Mouse (Mus musculus) retina, adult 2 months (tissue): ENCODE data around the gene Fbxo6.
"Not testable (repeated sequence)": the region's sequence is repeated elsewhere in the genome, so short reads cannot be mapped to it uniquely, and the experiment has no call there.

Source experiments
- DNase-seq: peaks from one replicate; pipeline ENCODE4 v3.0.0-alpha.2; 2012; ENCODE audit warnings: low read depth, low spot score

The Fbxo6 gene

DNA sequence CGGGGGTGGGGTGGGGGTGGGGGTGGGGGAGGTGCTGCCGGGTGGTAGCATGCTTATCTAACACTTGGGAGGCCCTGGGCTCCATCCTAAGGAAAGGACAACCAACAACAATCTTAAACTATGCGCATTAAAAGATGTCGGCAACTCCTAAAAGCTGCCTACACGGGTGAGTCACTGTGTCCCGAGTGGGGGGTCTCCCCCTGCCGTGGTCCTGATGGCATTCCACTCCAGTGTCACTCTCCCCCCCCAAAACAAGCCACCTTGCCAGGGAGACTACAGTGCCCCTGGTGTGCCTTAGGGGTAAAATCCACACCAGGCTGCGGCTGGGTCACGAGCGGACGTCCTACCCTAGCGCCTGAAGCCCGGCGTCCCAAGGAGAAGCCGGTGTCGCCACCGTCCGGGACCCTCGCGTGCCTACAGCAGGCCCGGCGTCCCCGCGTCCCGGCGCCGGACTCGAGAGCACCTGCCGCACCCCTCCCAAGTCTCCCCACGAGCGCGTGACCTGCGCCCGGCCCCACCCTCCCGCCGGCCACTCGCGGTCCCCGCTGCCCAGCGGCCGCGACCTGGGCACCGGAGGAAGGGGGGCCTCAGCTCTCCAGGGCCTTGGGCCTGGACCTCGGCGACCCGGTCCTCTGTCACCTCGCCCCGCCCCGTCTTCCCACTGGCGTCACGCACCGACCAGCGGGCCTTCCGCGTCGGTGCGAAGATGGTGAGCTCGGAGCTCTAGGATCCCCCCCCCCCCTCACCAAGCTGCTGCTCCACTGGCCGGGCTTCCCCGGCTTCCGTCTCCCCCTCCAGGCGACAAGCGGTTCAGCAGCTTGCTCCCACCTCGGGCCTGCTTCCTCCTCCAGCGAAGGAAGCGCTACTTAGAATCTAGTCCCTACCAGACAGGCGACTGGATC, at the start of gene Fbxo6:
Gene Fbxo6, minus strand, starts transcription at position 874 of the 902 bp plus-strand sequence.
- DNase-seq: peak; percentile 71

DNA sequence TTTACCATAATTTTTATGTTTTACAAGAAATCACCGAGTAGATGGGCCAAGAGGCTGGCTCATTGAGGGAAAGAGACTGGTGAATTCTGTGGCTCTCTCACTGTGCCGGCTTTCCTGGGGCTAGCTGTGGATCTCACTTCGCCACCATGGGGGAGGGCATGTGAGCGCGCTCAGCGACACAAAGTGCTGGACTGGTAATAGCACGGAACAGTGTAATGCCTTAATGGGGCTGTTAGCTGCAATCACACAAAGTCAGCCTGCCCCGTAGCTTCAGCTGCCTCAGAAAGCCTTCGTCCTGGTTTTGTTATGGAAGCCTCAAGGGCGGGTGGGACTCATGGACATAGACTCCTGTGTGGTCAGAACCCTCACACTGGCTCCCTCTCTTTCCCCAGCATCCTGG, 46.8 kb upstream of the Fbxo6 start:
- DNase-seq: no peak

DNA sequence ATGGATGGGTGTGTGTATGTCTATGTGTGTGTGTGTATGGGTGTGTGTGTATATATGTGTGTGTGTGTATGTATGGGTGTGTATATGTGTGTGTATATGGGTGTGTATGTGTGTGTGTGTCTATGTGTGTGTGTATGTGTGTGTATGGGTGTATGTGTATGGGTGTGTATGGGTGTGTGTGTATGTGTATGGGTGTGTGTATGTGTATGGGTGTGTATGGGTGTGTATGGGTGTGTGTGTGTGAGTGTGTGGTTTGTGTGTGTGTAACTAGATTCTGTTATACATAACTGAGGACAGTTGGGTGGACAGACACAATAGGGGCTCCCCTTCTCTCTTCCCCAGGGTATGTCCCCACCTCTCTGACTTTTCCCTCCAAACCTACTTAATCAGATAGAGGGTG, 42.5 kb upstream of the Fbxo6 start:
- DNase-seq: no peak

DNA sequence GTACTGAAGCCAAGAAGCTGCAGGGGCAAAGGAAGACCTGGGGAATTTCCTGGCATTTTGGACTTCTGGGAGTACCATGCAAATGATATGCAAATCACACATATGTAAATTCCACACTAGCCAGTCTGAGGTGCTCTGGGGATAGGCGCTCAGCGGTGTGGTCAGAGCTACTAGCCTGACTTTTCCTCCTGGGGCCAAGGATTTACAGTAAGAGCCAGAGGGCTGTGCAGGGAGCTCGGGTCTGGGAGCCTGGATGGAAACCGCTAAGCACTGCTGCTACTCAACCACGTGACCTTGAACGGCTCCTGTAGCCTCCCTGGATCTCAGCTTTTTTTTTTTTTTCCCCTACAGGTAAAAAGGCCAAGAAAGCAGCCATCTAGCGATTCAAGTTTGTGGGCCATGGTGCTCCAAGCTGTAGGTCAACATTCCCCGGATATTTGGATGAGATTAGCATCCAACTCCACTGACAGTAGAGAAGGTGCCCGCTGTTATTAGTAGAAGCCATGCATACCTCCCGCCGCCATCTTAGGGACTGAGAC, 40.8 kb upstream of the Fbxo6 start:
- DNase-seq: no peak

DNA sequence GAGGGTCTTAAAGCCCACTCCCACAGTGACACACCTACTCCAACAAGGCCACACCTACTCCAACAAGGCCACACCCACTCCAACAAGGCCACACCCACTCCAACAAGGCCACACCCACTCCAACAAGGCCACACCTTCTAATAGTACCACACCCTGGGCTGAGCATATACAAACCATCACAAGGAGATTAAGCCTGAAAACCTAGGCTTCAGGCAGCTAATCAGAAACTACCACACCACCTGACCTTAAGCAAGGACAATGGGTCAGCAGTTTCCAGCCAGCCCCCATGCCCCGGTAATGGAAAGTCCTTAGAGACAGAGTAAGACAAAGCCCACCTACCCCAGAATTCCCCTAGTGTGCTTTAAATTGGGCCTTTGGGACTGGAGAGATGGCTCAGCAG, 36.8 kb upstream of the Fbxo6 start:
- DNase-seq: not testable (repeated sequence)

DNA sequence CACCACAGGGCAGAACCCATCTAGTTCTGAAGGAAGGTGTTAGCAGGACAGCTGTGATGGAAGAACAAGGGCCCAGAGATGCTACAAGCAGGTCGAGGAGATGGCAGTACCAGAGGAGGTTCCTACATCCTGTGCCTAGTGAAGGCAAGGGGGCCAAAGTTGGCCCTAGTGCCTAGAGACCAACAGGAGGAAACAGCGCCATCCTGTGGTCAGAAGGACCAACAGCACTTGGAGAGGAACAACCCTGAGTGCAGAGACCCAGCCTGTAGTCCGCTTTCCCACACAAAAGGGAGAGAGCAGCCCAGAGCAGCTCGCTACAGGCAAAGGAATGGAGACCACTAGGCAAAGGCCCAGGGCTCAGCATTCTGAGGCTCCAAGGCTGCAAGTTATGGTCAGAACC, 33.9 kb upstream of the Fbxo6 start:
- no peak for DNase-seq

DNA sequence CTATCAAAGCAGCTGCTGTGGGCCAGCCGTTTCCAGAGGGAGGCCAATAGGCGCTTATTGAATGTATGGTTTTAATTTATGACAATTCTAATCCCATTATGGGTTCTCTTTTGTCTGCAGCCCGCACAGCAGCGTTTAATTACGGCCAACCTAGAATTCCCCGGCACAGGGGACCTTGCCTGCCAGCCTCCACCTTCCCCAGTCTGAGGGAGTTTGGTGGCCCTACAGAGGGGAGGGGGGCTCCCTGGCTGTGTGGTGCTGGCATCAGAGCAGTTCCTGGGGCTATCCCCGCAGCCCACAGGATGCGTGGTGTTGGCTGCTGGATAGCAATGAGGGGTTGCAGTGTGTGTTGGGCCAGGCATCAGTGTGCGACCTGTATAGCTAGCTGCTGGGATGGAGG, 32.6 kb upstream of the Fbxo6 start:
- no peak for DNase-seq

DNA sequence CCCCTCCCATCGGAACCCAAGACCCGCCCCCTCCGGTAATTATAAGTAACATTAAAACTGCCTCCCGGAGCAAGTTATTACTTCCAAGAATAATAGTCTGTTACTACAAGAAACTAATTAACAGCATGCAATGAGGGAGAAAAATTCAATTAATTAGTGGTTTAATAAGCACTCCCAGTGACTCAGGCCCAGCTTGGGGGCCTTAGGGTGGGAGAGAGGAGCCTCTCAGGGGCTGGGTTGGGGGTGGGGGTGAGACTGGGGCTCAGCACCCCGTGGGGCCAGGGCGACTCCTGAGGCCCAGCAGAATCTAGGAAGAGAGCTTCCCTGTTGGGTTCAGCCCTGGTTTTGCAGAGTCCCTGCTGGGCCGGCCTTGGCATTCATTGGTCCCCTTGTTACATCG, 30.4 kb upstream of the Fbxo6 start:
- DNase-seq: no peak

DNA sequence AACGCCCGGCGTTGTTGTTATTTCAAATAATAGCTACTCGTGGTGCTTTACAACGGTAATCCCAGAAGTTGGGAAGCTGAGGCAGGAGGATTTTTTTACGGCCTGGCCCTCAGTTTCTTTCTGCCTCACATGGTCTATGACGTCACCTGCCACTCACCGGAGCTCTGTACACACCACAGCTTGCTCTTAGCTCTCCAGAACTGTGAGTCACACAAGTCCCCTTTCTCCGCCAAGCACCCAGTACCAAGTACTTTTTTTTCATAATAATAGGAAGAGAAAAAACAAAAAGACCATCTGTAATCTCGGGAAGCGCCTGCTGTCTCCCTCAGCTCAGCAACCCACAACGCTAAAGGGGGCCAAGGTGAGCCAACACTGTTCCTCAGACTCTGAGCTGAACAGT, 29.5 kb upstream of the Fbxo6 start:
- no peak for DNase-seq

DNA sequence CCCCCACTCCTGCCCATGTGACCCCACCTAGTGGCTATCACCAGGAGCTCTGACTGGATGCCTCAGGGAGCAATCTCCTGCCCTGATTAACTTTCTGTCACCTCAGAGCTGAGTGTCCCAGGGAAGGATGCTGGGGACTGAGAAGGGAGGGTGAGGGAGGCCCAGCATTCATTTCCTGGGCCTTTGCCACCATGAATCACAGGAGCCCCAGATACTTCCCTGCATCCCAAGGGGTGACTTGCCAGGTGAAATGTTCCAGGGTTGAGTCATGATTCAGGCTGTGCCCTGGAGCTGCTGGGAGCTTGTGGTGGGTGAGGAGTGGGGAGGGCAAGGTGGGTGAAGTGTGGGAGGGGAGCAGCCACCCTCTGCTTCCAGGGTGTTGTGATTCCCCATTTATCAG, 25.8 kb upstream of the Fbxo6 start:
- DNase-seq: no peak

DNA sequence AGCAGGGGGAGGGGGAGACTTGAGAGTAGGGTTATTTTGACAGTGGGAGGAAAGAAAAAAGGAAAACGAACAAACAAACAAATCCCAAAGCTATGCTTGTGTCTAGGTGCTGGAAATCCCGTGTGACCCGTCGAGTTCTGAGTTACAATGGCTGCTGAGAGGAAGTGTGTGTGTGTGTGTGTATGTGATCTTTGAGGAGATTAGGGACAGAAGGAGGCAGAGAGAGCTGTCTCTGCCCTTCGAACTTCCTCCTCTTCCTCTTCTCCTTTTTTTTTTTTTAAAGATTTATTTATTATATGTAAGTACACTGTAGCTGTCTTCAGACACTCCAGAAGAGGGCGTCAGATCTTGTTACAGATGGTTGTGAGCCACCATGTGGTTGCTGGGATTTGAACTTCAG, 24.7 kb upstream of the Fbxo6 start:
- not testable (repeated sequence) for DNase-seq

DNA sequence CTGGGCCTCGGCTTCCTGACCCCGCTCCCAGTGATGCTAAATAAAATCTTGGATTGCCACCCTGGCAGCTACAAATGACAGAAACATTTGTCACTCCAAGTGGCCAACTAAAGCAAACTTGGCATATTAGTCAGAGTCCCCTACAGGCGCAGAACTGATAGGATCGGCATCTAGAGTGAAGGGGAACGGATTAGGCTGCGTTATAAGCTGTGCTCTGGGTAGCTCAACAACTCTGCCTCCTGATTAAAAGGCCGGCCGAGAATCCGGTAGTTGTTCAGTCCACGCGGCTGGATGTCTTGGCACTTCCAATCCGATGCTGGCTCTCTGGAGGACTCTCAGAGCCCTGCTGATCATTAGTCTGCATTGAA, 22.5 kb upstream of the Fbxo6 start:
- DNase-seq: no peak

DNA sequence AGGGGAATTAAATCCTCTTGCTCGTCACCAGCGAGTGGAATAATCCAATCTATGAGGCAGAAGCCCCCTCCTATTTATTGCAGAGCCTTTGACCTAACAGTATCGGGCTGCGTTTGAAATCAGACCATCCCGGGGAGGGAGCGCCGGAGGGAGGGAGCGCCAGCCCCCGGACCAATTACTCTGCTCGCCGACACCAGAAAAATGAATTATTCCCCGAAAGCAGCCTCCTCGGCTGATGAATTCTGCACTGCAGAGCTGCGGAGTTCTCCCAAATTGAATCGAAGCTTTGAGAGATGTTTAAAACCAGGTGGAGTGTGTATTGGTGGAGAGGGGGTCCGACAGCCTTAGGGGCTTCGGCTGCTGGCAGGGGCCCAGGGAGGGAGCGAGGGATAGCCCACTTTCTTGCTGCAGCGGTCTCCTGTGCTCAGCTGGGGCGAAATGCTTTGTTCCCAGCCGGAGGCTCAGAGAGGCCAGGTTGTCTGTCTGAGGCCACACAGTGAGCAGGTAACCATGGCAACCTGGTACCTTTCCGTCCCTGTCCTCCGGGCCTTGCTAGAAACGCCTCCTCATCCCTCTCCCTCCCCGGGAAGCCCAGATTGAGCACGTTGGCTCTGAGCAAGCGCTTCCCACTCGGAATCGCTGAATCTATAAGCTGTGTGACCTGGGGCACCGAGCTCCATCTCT, 22.0 kb upstream of the Fbxo6 start:
- no peak for DNase-seq

DNA sequence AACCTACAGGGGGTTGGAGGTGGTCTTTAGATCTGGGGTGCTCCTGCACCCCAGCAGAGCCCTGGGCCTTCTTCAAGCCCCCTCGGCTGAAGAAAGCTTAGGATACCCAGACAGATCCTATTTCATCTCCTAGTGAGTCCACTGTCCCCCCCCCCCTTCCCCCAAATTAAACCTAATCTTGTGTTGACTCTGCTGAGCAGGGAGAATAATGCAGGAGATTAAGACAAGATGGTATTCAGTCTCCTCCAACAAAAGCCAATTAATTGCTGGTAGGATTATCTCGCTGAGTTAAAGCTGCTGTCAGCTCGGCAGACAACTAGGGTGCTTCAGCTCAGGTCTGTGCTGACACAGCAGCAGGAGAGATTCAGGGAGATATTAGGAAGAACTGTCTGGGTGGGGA, 19.3 kb upstream of the Fbxo6 start:
- peak; percentile 69 for DNase-seq

DNA sequence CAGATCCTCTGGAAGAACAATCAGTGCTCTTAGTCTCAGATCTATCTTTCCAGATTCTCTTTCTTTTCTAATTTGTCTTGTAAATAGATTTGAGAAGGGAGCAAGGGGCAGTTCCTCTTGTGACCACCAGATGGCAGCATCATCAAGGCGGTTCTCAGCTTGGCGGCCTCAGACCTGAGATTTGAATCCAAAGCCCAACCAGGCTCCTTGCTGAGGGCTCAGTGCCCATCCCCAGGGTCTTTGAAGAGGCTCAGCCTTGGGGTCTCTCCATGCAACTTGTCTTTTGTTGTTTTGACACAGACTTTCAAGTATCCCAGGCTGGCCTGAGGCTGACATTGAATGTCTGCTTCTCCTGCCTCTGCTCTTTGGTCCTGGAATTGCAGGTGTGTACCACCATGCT, 18.9 kb upstream of the Fbxo6 start:
- DNase-seq: no peak

DNA sequence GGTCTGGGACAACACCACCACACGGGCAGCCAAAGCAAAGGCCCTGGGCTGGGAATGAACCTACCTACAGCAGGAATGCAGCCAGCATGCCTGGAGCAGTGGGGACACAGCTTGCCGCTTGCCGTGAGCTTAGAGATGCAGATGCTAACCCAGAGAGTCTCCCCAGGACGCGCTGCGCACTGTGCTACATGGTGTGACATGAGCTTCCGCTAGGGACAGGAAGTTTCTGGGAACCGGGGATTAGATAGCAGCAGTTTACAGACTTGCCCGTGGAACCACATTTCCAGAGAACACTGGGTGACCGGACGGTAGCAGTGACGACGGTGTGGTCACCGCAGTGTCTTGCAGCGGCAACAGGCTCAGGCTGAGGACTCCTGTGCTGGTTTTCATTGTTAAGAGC, 17.6 kb upstream of the Fbxo6 start:
- DNase-seq: no peak

DNA sequence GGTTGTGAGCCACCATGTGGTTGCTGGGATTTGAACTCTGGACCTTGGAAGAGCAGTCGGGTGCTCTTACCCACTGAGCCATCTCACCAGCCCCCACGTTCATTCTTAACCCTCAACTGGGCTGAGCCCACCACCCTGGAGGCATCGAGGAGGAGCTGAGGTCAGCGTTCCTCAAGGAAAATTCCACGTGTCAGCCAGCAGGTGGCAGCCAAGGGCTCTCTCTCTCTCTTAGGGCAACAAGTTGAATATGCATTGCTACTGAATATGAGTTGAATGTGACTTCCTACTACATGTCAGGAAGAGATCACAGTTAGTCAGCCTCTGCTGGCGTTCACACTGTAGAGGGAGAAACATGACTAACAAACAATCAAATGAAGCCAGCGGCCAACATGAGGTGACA, 16.3 kb upstream of the Fbxo6 start:
- no peak for DNase-seq

DNA sequence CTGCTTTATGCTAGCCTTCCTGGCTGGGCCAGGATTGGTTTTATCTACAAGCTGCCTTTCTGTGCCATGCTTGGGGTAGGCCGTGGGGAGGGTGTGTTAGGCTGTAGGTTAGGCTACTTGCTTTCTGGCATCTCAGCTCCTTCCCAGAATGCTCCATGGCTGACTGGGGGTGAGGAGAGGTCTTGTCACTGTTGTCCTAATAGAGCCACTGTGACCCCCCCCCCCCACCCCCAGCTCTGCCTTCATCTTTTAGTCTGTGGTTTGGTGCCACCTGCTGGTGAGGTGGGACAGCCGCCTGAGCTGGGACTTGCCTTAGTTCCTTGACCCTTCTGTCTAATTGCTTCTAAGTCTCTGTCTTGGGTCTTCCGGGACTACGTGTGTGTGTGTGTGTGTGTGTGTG, 15.0 kb upstream of the Fbxo6 start:
- no peak for DNase-seq

DNA sequence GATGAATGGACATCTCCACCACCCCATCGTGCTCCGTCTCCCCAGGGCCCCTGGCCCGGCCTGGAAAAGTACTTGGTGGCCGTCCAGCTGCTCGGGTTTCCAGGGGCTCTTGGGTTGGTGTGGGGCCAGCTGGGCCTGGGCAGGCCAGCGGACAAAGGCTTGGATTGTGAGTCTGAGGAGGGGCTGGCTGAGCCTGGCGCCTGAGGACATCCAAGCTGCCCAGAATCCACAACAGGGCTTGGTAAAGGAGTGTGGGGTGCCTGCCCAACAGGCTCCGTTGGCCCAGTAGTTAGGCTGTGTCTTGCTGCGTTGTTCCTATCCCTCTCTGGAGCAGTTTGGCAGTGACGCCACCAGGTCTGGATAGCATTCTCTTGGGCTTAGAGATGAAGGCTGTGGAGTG, 14.5 kb upstream of the Fbxo6 start:
- DNase-seq: no peak

DNA sequence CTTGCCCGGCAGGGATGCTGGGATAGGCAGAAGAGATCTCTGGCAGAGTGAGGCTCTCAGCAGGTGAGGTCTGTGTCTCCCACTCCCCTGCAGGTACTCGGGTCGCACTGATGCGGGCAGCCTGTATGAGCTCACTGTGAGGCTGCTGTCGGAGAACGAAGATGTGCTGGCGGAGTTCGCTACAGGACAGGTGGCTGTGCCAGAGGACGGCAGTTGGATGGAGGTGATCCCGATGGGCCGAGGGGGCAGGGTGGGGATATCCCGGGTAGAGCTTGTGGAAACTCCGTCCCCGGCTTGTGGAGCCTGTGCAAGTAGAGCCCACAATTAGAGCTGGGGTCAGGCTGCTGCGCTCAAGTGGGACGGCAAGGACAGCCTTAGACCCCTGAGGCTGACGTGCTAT, 13.6 kb upstream of the Fbxo6 start:
- DNase-seq: no peak

DNA sequence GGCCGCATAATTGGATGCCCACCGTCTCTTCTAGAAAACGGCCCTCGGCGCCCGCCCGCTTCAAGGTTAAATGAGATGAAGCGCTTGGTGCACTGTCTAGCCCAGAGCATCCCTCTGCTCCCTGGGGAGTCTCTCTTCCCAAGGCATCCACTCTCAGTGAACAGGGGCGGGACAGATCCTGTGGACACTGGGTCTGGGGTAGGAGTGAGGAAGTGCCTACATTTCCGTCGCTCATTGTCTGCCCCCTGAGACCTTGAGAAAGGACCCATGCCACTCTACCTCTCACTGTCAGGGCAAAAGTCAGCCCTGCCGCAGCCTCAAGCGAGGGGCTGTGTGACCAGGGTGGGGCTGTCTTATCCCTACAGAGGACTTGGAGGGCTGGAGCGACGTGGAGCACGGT, 12.5 kb upstream of the Fbxo6 start:
- no peak for DNase-seq

DNA sequence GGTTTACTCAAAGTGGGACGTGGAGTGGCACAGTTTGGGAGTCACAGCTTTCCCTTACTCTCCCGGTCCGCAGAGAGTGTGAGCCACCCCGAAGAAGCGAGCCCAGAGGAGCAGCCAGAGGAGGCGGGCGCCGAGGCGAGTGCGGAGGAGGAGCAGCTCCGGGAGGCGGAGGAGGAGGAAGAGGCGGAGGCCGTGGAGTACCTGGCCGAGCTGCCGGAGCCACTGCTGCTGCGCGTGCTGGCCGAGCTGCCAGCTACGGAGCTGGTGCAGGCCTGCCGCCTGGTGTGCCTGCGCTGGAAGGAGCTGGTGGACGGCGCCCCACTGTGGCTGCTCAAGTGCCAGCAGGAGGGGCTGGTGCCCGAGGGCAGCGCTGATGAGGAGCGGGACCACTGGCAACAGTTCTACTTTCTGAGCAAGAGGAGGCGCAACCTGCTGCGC, 12.1 kb upstream of the Fbxo6 start:
- DNase-seq: no peak
